Mouse (Mus musculus) MEL (cell line): ENCODE measurements around the gene Serpinb7. TPM values are rescaled to one million over a fixed set of nuclear protein-coding genes. Genes with fewer than 3 reads are reported as not detected.

Experiments
- DNase-seq: peaks from one replicate; pipeline ENCODE4 v3.0.0; 2011; ENCODE audit warnings: low read depth, low spot score
- H3K27ac ChIP-seq: 2 replicates; pipeline ENCODE4 v1.5.1; 2012; ENCODE audit warnings: low read depth, mild to moderate bottlenecking, control low read depth, low read length, moderate library complexity; ENCODE audit not compliant: control insufficient read depth
- H3K27me3 ChIP-seq, 2 experiments: fragments of 150-350 bp in 1 of 2; sonication (generic) in 1 of 2; 2 replicates each; pipeline ENCODE4 v1.6.1; 2012; ENCODE audit warnings: low read length in 2 of 2, mild to moderate bottlenecking in 2 of 2, improper control_type of control experiment in 1 of 2, moderate library complexity in 1 of 2; ENCODE audit not compliant: insufficient read depth in 2 of 2, control insufficient read depth in 1 of 2
- H3K36me3 ChIP-seq, 2 experiments: 2 replicates each; pipeline ENCODE4 v1.6.1; 2012 to 2014; ENCODE audit warnings: low read length in 2 of 2, improper control_type of control experiment in 1 of 2, inconsistent platforms in 1 of 2, mild to moderate bottlenecking in 1 of 2; ENCODE audit not compliant: insufficient read depth in 2 of 2, control insufficient read depth in 1 of 2
- H3K4me1 ChIP-seq, 2 experiments: fragments of 150-350 bp in 1 of 2; sonication (generic) in 1 of 2; 2 replicates each; pipeline ENCODE4 v1.6.1; 2012; ENCODE audit warnings: low read length in 2 of 2, improper control_type of control experiment in 1 of 2, mild to moderate bottlenecking in 1 of 2; ENCODE audit not compliant: insufficient read depth in 2 of 2, control insufficient read depth in 1 of 2
- H3K4me3 ChIP-seq, 2 experiments: fragments of 150-350 bp in 1 of 2; sonication (generic) in 1 of 2; 2 replicates each; pipeline ENCODE4 v1.5.1; 2012; ENCODE audit warnings: low read depth in 2 of 2, low read length in 2 of 2, mild to moderate bottlenecking in 2 of 2, moderate library complexity in 2 of 2, control low read depth in 1 of 2, improper control_type of control experiment in 1 of 2; ENCODE audit not compliant: control insufficient read depth in 1 of 2, insufficient read depth in 1 of 2
- H3K79me2 ChIP-seq: 2 replicates; pipeline ENCODE4 v1.6.1; 2012; ENCODE audit warnings: mild to moderate bottlenecking, low read length, moderate library complexity; ENCODE audit not compliant: control insufficient read depth, poor library complexity, insufficient read depth
- H3K9ac ChIP-seq: 2 replicates; pipeline ENCODE4 v1.6.1; 2012; ENCODE audit warnings: low read depth, mild to moderate bottlenecking, control low read depth, low read length, moderate library complexity; ENCODE audit not compliant: control insufficient read depth, poor library complexity, severe bottlenecking
- H3K9me3 ChIP-seq: fragments of 150-350 bp; sonication (generic); replicated peaks from 2 replicates; pipeline ENCODE4 v1.6.1; 2012; ENCODE audit warnings: mild to moderate bottlenecking, low read length, improper control_type of control experiment, moderate library complexity; ENCODE audit not compliant: insufficient read depth
- BHLHE40 ChIP-seq: IDR thresholded peaks from 2 replicates; pipeline ENCODE4 v1.6.1; 2012; ENCODE audit warnings: low read depth, mild to moderate bottlenecking, inconsistent platforms, low read length, improper control_type of control experiment, borderline replicate concordance
- CTCF ChIP-seq, 3 experiments: IDR thresholded peaks in 2 of 3; conservative IDR thresholded peaks in 1 of 3; 2 replicates each; pipeline ENCODE4 v1.5.1; 2011 to 2012; ENCODE audit warnings: low read length in 3 of 3, low read depth in 2 of 3, mild to moderate bottlenecking in 2 of 3, improper control_type of control experiment in 1 of 3, inconsistent platforms in 1 of 3, mixed read lengths in 1 of 3, moderate library complexity in 1 of 3; ENCODE audit not compliant: control insufficient read depth in 1 of 3, insufficient read depth in 1 of 3, poor library complexity in 1 of 3, severe bottlenecking in 1 of 3
- E2F4 ChIP-seq: IDR thresholded peaks from 2 replicates; pipeline ENCODE4 v1.6.1; 2011; ENCODE audit warnings: low read depth, low read length, improper control_type of control experiment, borderline replicate concordance
- EP300 ChIP-seq, 2 experiments: IDR thresholded peaks; 2 replicates each; pipeline ENCODE4 v1.6.1; 2011; ENCODE audit warnings: improper control_type of control experiment in 2 of 2, low read length in 2 of 2, low read depth in 1 of 2, mild to moderate bottlenecking in 1 of 2
- GATA1 ChIP-seq: IDR thresholded peaks from 2 replicates; pipeline ENCODE4 v1.6.1; 2011; ENCODE audit warnings: low read depth, low read length, improper control_type of control experiment
- HCFC1 ChIP-seq: IDR thresholded peaks from 2 replicates; pipeline ENCODE4 v1.6.1; 2012; ENCODE audit warnings: low read depth, mild to moderate bottlenecking, inconsistent platforms, low read length, improper control_type of control experiment, moderate library complexity
- JUND ChIP-seq: IDR thresholded peaks from 2 replicates; pipeline ENCODE4 v1.6.1; 2011; ENCODE audit warnings: low read depth, mild to moderate bottlenecking, improper control_type of control experiment, low read length
- MAX ChIP-seq: IDR thresholded peaks from 2 replicates; pipeline ENCODE4 v1.6.1; 2011; ENCODE audit warnings: low read length, improper control_type of control experiment
- MAZ ChIP-seq: IDR thresholded peaks from 2 replicates; pipeline ENCODE4 v1.6.1; 2012; ENCODE audit warnings: low read depth, mild to moderate bottlenecking, inconsistent platforms, low read length, improper control_type of control experiment
- MEF2A ChIP-seq: IDR thresholded peaks from 2 replicates; pipeline ENCODE4 v1.6.1; 2014; ENCODE audit warnings: low read depth, mild to moderate bottlenecking, inconsistent platforms, low read length, improper control_type of control experiment; ENCODE audit not compliant: poor library complexity, insufficient replicate concordance, severe bottlenecking; ENCODE audit errors: extremely low read depth
- MYB ChIP-seq: IDR thresholded peaks from 2 replicates; pipeline ENCODE4 v1.6.1; 2011; ENCODE audit warnings: mild to moderate bottlenecking, low read depth, low read length, improper control_type of control experiment
- MYC ChIP-seq: IDR thresholded peaks from 2 replicates; pipeline ENCODE4 v1.6.1; 2011; ENCODE audit warnings: low read depth, mild to moderate bottlenecking, low read length, improper control_type of control experiment, moderate library complexity
- NRF1 ChIP-seq: IDR thresholded peaks from 2 replicates; pipeline ENCODE4 v1.6.1; 2014; ENCODE audit warnings: low read depth, mild to moderate bottlenecking, inconsistent platforms, low read length, improper control_type of control experiment, moderate library complexity; ENCODE audit not compliant: poor library complexity, insufficient read depth, severe bottlenecking
- POLR2A ChIP-seq, 2 experiments: IDR thresholded peaks; 2 replicates each; pipeline ENCODE4 v1.6.1; 2011 to 2012; ENCODE audit warnings: low read length in 2 of 2, mild to moderate bottlenecking in 2 of 2, control low read depth in 1 of 2, improper control_type of control experiment in 1 of 2, low read depth in 1 of 2, moderate library complexity in 1 of 2; ENCODE audit not compliant: control insufficient read depth in 1 of 2, insufficient read depth in 1 of 2, poor library complexity in 1 of 2
- POLR2AphosphoS5 ChIP-seq: IDR thresholded peaks from 2 replicates; pipeline ENCODE4 v1.6.1; 2012; ENCODE audit warnings: low read depth, borderline replicate concordance, mild to moderate bottlenecking, inconsistent platforms, low read length, moderate library complexity, mixed read lengths
- SIN3A ChIP-seq: IDR thresholded peaks from 2 replicates; pipeline ENCODE4 v1.6.1; 2012; ENCODE audit warnings: low read length, improper control_type of control experiment, inconsistent platforms
- TAL1 ChIP-seq: IDR thresholded peaks from 2 replicates; pipeline ENCODE4 v1.6.1; 2012; ENCODE audit warnings: mild to moderate bottlenecking, inconsistent platforms, low read length, moderate library complexity, mixed read lengths
- TBP ChIP-seq: IDR thresholded peaks from 2 replicates; pipeline ENCODE4 v1.8.0; 2011; ENCODE audit warnings: low read depth, low read length, improper control_type of control experiment
- TCF12 ChIP-seq: IDR thresholded peaks from 2 replicates; pipeline ENCODE4 v1.6.1; 2014; ENCODE audit warnings: low read depth, mild to moderate bottlenecking, inconsistent platforms, low read length, improper control_type of control experiment, moderate library complexity
- UBTF ChIP-seq: IDR thresholded peaks from 2 replicates; pipeline ENCODE4 v1.6.1; 2012; ENCODE audit warnings: low read depth, mild to moderate bottlenecking, inconsistent platforms, low read length, improper control_type of control experiment, moderate library complexity, borderline replicate concordance; ENCODE audit not compliant: insufficient read depth
- USF2 ChIP-seq, 2 experiments: IDR thresholded peaks; 2 replicates each; pipeline ENCODE4 v1.6.1; 2011 to 2012; ENCODE audit warnings: improper control_type of control experiment in 2 of 2, low read length in 2 of 2, borderline replicate concordance in 1 of 2, inconsistent platforms in 1 of 2, low read depth in 1 of 2, mild to moderate bottlenecking in 1 of 2; ENCODE audit not compliant: insufficient read depth in 1 of 2
- ZC3H11A ChIP-seq: IDR thresholded peaks from 2 replicates; pipeline ENCODE4 v1.6.1; 2012; ENCODE audit warnings: low read depth, mild to moderate bottlenecking, inconsistent platforms, low read length, improper control_type of control experiment
- ZKSCAN1 ChIP-seq: IDR thresholded peaks from 2 replicates; pipeline ENCODE4 v1.6.1; 2012; ENCODE audit warnings: low read depth, mild to moderate bottlenecking, inconsistent platforms, low read length, improper control_type of control experiment, moderate library complexity
- ZMIZ1 ChIP-seq: IDR thresholded peaks from 2 replicates; pipeline ENCODE4 v1.6.1; 2012; ENCODE audit warnings: low read depth, mild to moderate bottlenecking, inconsistent platforms, low read length, improper control_type of control experiment, moderate library complexity
- polyA plus RNA-seq, 2 experiments: library from polyadenylated mRNA; stranded (reverse) in 1 of 2; unstranded in 1 of 2; fragments of >175 nt in 1 of 2; fragments of >200 nt in 1 of 2; gene quantifications; 2 replicates each; pipeline versions ENCODE4 v1.2.1 to v1.2.4; 2012; ENCODE audit warnings: low replicate concordance in 2 of 2, low read depth in 1 of 2; ENCODE audit not compliant: insufficient read length in 2 of 2, insufficient read depth in 1 of 2, missing spikeins in 1 of 2
- total RNA-seq: library from RNA; depleted of rRNA; stranded (reverse); fragments of 300-350 nt; gene quantifications from 2 replicates; pipeline ENCODE4 v1.2.3, GENCODE M21; 2012

Gene Serpinb7
- total and polyA plus RNA-seq, 3 experiments = not detected

DNA sequence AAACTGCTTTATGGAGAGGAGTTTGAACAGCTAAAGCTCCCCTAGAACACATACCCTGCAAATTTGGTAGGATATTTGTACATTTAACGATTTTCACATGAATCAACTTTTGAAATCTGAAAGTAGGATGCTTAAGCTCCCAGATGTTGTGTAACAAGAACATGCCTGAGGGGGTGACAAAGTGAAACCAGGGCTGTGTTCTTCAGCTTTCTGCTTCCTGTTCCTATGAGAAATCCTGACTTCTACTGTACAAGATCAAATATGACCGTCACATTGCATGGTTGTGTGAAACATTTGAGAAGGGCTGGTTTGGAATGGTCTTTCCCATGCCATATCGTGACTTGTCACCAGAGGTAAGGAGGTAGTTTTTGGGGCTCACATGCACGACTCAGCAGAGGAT, 2.6 kb downstream of the Serpinb7 start:
- H3K27ac ChIP-seq = no peak overlapping the region
- no peak overlapping the region for H3K9ac ChIP-seq
- no peaks in the 10 kb centered on the region for H3K79me2 ChIP-seq
- H3K36me3 ChIP-seq = peaks cover 0 to 13% of the 10 kb centered on the region in 2 experiments; a peak in 2 of 4 replicates
- no peaks in the 10 kb centered on the region for H3K27me3 ChIP-seq
- no peak overlapping the region for H3K4me3 ChIP-seq
- peaks cover 9 to 16% of the 10 kb centered on the region in 2 experiments; a peak in 3 of 4 replicates for H3K4me1 ChIP-seq
- no peak for DNase-seq
- H3K9me3 ChIP-seq = no peaks in the 10 kb centered on the region
- TF ChIP-seq HCFC1 = no peak
- TF ChIP-seq USF2 (IDR thresholded peaks at IDR 0.05; ENCODE audit: borderline replicate concordance in 1 of 2, insufficient read depth in 1 of 2, low read depth in 1 of 2, low read length in 2 of 2) = no peak
- no peak for TF ChIP-seq TAL1
- TF ChIP-seq MAX = no peak
- TF ChIP-seq EP300 (IDR thresholded peaks at IDR 0.05; ENCODE audit: low read depth in 1 of 2, low read length in 2 of 2) = no peak
- no peak for TF ChIP-seq NRF1
- TF ChIP-seq GATA1 = no peak
- TF ChIP-seq BHLHE40 = no peak
- no peak for TF ChIP-seq MEF2A
- TF ChIP-seq, all 39 proteins: peak for 0

DNA sequence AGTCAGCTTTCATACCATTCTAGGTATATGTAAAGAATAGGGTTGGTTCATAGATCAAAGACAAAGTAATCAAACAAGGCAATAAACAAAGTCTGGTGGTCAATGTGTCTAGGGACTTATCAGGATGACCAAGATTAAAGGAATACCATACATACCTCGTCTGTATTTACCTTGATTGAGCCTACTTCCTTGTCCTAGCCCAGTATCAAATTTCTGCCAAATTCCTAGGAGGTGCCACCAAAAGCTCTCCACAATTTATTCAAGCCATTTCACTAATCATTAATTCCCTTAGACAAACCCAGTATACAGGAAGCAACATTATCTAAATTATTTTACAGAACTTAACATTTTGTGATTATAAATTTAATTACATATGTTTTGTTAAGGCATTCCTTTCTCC, 15.2 kb downstream of the Serpinb7 start:
- H3K27ac ChIP-seq = no peak overlapping the region
- H3K79me2 ChIP-seq = no peaks in the 10 kb centered on the region
- peaks cover 0 to 11% of the 10 kb centered on the region in 2 experiments; a peak in 1 of 4 replicates for H3K4me1 ChIP-seq
- H3K4me3 ChIP-seq = no peak overlapping the region
- H3K27me3 ChIP-seq = no peaks in the 10 kb centered on the region
- no peaks in the 10 kb centered on the region for H3K9me3 ChIP-seq
- peaks cover 0 to 15% of the 10 kb centered on the region in 2 experiments; a peak in 2 of 4 replicates for H3K36me3 ChIP-seq
- DNase-seq = no peak
- H3K9ac ChIP-seq = no peak overlapping the region
- TF ChIP-seq MYB (no peak), MYC (no peak), ZMIZ1 (no peak), NRF1 (no peak), POLR2A (IDR thresholded peaks at IDR 0.05; ENCODE audit: control insufficient read depth in 1 of 2, insufficient read depth in 1 of 2, low read depth in 1 of 2, low read length in 2 of 2, poor library complexity in 1 of 2) (no peak), UBTF (no peak), JUND (no peak), ZC3H11A (no peak), POLR2AphosphoS5 (no peak), E2F4 (no peak), SIN3A (no peak), CTCF (IDR thresholded peaks at IDR 0.05 in 2 of 3, conservative IDR thresholded peaks at IDR 0.05 in 1 of 3; ENCODE audit: control insufficient read depth in 1 of 3, insufficient read depth in 1 of 3, low read depth in 2 of 3, low read length in 3 of 3, poor library complexity in 1 of 3, severe bottlenecking in 1 of 3) (no peak), MAZ (no peak), TCF12 (no peak), USF2 (IDR thresholded peaks at IDR 0.05; ENCODE audit: borderline replicate concordance in 1 of 2, insufficient read depth in 1 of 2, low read depth in 1 of 2, low read length in 2 of 2) (no peak), ZKSCAN1 (no peak), EP300 (IDR thresholded peaks at IDR 0.05; ENCODE audit: low read depth in 1 of 2, low read length in 2 of 2) (no peak), TBP (no peak)
- TF ChIP-seq, all 39 proteins: peak for 0
